Mouse (Mus musculus) embryonic facial prominence, embryonic 11.5 days (tissue): Measurements from ENCODE around the gene Mypop. TPM values are rescaled to one million over a fixed set of nuclear protein-coding genes. Genes with fewer than 3 reads are reported as not detected.
A peak's percentile ranks its signal among the peaks of the same experiment; 100 is the strongest.

Source experiments
- ATAC-seq: fragments of 200-750 bp; cut with Nextera tagmentation; replicated peaks from 2 replicates; pipeline ENCODE4 v1.8.0; 2017; ENCODE audit warnings: low read depth; ENCODE audit not compliant: insufficient number of reproducible peaks, low FRiP score, low TSS enrichment
- DNase-seq: peaks from one replicate; pipeline ENCODE4 v3.0.0-alpha.2; 2015; ENCODE audit warnings: low spot score
- H3K27ac ChIP-seq: fragments of 300-500 bp; sonication (generic); replicated peaks from 2 replicates; pipeline ENCODE4 v1.5.1; 2014; ENCODE audit warnings: mild to moderate bottlenecking, low read depth, low read length, control low read depth
- H3K27me3 ChIP-seq: fragments of 300-500 bp; sonication (generic); 2 replicates; pipeline ENCODE4 v1.6.1; 2014; ENCODE audit warnings: mild to moderate bottlenecking, low read length, moderate library complexity, mixed read lengths; ENCODE audit not compliant: control insufficient read depth, insufficient read depth
- H3K36me3 ChIP-seq: fragments of 300-500 bp; sonication (generic); replicated peaks from 2 replicates; pipeline ENCODE4 v1.6.1; 2014; ENCODE audit warnings: low read depth, mild to moderate bottlenecking, low read length, moderate library complexity, mixed read lengths; ENCODE audit not compliant: control insufficient read depth, insufficient read depth
- H3K4me1 ChIP-seq: fragments of 300-500 bp; sonication (generic); 2 replicates; pipeline ENCODE4 v1.6.1; 2014; ENCODE audit warnings: low read length, mixed read lengths; ENCODE audit not compliant: control insufficient read depth, insufficient read depth
- H3K4me2 ChIP-seq: fragments of 300-500 bp; sonication (generic); 2 replicates; pipeline ENCODE4 v1.6.1; 2014; ENCODE audit warnings: low read depth, mild to moderate bottlenecking, control low read depth, low read length, moderate library complexity
- H3K4me3 ChIP-seq: fragments of 300-500 bp; sonication (generic); 2 replicates; pipeline ENCODE4 v1.5.1; 2014; ENCODE audit warnings: low read depth, low read length, control low read depth
- H3K9ac ChIP-seq: fragments of 300-500 bp; sonication (generic); replicated peaks from 2 replicates; pipeline ENCODE4 v1.6.1; 2014; ENCODE audit warnings: mild to moderate bottlenecking, control low read depth, low read length
- H3K9me3 ChIP-seq: fragments of 300-500 bp; sonication (generic); replicated peaks from 2 replicates; pipeline ENCODE4 v1.6.1; 2016; ENCODE audit warnings: mild to moderate bottlenecking, low read length, inconsistent platforms, mixed read lengths; ENCODE audit not compliant: control insufficient read depth
- WGBS: fragments of 180-500 bp; shearing (Covaris S2); extraction: QIAGEN DNeasy Blood & Tissue Kit; methylation state at CpG from one replicate; pipeline ENCODE4 v1.1.7; 2014; 5-methylcytosine and 5-hydroxymethylcytosine counted together
- polyA plus RNA-seq: library from polyadenylated mRNA; unstranded; fragments of >200 nt; fragmentation: Nextera tagmentation; extraction: Ambion mirVana; gene quantifications from 2 replicates; pipeline ENCODE4 v1.2.1, GENCODE M21; 2014

The Mypop gene
- polyA plus RNA-seq, 1 experiment from 2014 or later = 5.3 TPM

GRCm38 (mm10) chr7:18967603-18968002 is 23.4 kb upstream of the Mypop start:
- no peak overlapping the region for H3K27ac ChIP-seq
- H3K4me2 ChIP-seq = no peak overlapping the region
- ATAC-seq (0 out of 2 replicates have a peak, but pooled peaks have one; percentile 36), DNase-seq (no peak)
- WGBS = 10% methylated on average over 8 of the region's 8 CpGs
- H3K4me3 ChIP-seq = no peak overlapping the region
- H3K9ac ChIP-seq = no peak overlapping the region
- H3K27me3 ChIP-seq = peaks cover 24% of the 10 kb centered on the region
- H3K36me3 ChIP-seq = no peaks in the 10 kb centered on the region
- peaks cover 2% of the 10 kb centered on the region; the same call in 1 of the 2 replicates for H3K4me1 ChIP-seq
- no peaks in the 10 kb centered on the region for H3K9me3 ChIP-seq

GRCm38 (mm10) chr7:18970956-18971355 is 20.1 kb upstream of the Mypop start:
- Histone ChIP-seq H3K4me2 (no peak overlapping the region), H3K9ac (no peak overlapping the region), H3K36me3 (no peaks in the 10 kb centered on the region), H3K27me3 (no peaks in the 10 kb centered on the region), H3K4me1 (no peaks in the 10 kb centered on the region), H3K4me3 (no peak overlapping the region), H3K27ac (no peak overlapping the region), H3K9me3 (no peaks in the 10 kb centered on the region)
- ATAC-seq (no peak), DNase-seq (no peak)
- WGBS = 89% methylated on average over 3 of the region's 3 CpGs

GRCm38 (mm10) chr7:18978381-18978780 is 12.7 kb upstream of the Mypop start:
- Histone ChIP-seq H3K4me1 (no peaks in the 10 kb centered on the region), H3K9ac (no peak overlapping the region), H3K27me3 (no peaks in the 10 kb centered on the region), H3K27ac (no peak overlapping the region), H3K4me3 (no peak overlapping the region), H3K4me2 (no peak overlapping the region), H3K36me3 (no peaks in the 10 kb centered on the region), H3K9me3 (no peaks in the 10 kb centered on the region)
- DNase-seq = no peak
- WGBS = 88% methylated on average over 9 of the region's 9 CpGs
- ATAC-seq = no peak

GRCm38 (mm10) chr7:18986503-18986902 is 4.5 kb upstream of the Mypop start:
- Histone ChIP-seq H3K36me3 (no peaks in the 10 kb centered on the region), H3K4me1 (no peaks in the 10 kb centered on the region), H3K9me3 (no peaks in the 10 kb centered on the region), H3K4me2 (no peak overlapping the region), H3K27ac (no peak overlapping the region), H3K4me3 (no peak overlapping the region), H3K9ac (no peak overlapping the region), H3K27me3 (no peaks in the 10 kb centered on the region)
- no peak for ATAC-seq
- 60% methylated on average over 2 of the region's 2 CpGs for WGBS
- no peak for DNase-seq

- Histone ChIP-seq H3K27me3 (peaks cover 5% of the 10 kb centered on the region; the same call in 1 of the 2 replicates), H3K4me3 (no peak within 1 kb of the TSS), H3K36me3 (no peaks in the 10 kb centered on the region), H3K4me1 (peaks cover 5% of the 10 kb centered on the region; the same call in 1 of the 2 replicates), H3K4me2 (no peak within 1 kb of the TSS), H3K27ac (no peak within 1 kb of the TSS), H3K9ac (no peak within 1 kb of the TSS), H3K9me3 (no peaks in the 10 kb centered on the region)
- WGBS = 78% methylated on average over 2 of the region's 2 CpGs
- no peak for ATAC-seq
- no peak for DNase-seq
Measured at GRCm38 (mm10) chr7:18987100-18987499, 3.9 kb upstream of the Mypop start, which contains the start of gene Nanos2. Gene Nanos2, plus strand, starts transcription at chr7:18987400.

GRCm38 (mm10) chr7:18987747-18988146 is 3.3 kb upstream of the Mypop start:
- Histone ChIP-seq H3K9ac (no peak overlapping the region), H3K4me3 (no peak overlapping the region), H3K27me3 (peaks cover 7% of the 10 kb centered on the region), H3K4me1 (peaks cover 6% of the 10 kb centered on the region; the same call in 1 of the 2 replicates), H3K4me2 (no peak overlapping the region), H3K9me3 (no peaks in the 10 kb centered on the region), H3K36me3 (no peaks in the 10 kb centered on the region), H3K27ac (no peak overlapping the region)
- WGBS = 73% methylated on average over 13 of the region's 13 CpGs
- ATAC-seq (no peak), DNase-seq (no peak)

GRCm38 (mm10) chr7:18988780-18989179 is 2.3 kb upstream of the Mypop start:
- DNase-seq (no peak), ATAC-seq (no peak)
- no peak overlapping the region for H3K9ac ChIP-seq
- H3K9me3 ChIP-seq = no peaks in the 10 kb centered on the region
- 73% methylated on average over 6 of the region's 6 CpGs for whole genome bisulfite sequencing
- no peaks in the 10 kb centered on the region for H3K36me3 ChIP-seq
- no peak overlapping the region for H3K4me2 ChIP-seq
- peaks cover 6% of the 10 kb centered on the region; the same call in 1 of the 2 replicates for H3K4me1 ChIP-seq
- H3K4me3 ChIP-seq = no peak overlapping the region
- H3K27ac ChIP-seq = no peak overlapping the region
- peaks cover 11% of the 10 kb centered on the region for H3K27me3 ChIP-seq

GRCm38 (mm10) chr7:18989995-18990394 is 1.1 kb upstream of the Mypop start:
- peaks cover 11% of the 10 kb centered on the region for H3K27me3 ChIP-seq
- ATAC-seq (no peak), DNase-seq (peak; percentile 38)
- no peak overlapping the region for H3K27ac ChIP-seq
- no peaks in the 10 kb centered on the region; the same call in 1 of the 2 replicates for H3K36me3 ChIP-seq
- no peaks in the 10 kb centered on the region for H3K9me3 ChIP-seq
- H3K4me3 ChIP-seq = peak overlapping the region; percentile 48
- peak overlapping the region; percentile 32; the same call in 1 of the 2 replicates for H3K9ac ChIP-seq
- WGBS = 8% methylated on average over 5 of the region's 5 CpGs
- peaks cover 6% of the 10 kb centered on the region; the same call in 1 of the 2 replicates for H3K4me1 ChIP-seq
- peak overlapping the region; percentile 47 for H3K4me2 ChIP-seq
